Mouse (Mus musculus) left cerebral cortex, postnatal 36 days (tissue): Measurements from ENCODE around the gene Spcs2. TPM values are rescaled to one million over a fixed set of nuclear protein-coding genes. Genes with fewer than 3 reads are reported as not detected.

ENCODE experiments used
- DNase-seq, 2 experiments: peaks; one replicate each; pipeline ENCODE4 v3.0.0; 2021 to 2022; ENCODE audit warnings: low spot score in 2 of 2, mixed read lengths in 1 of 2
- intact Hi-C: fragments of 180-260 bp; cut with DNase I; formaldehyde crosslinking; loops from one replicate; pipeline ENCODE4 v1.15.1; 2025
- total RNA-seq, 2 experiments: library from RNA; stranded (reverse); gene quantifications; 2 replicates each; pipeline ENCODE4 v1.2.3; 2021

The Spcs2 gene
- total RNA-seq, 2 experiments from 2014 or later = 85.6 to 90.2 TPM

GRCm38 (mm10) chr7:99869296-99869695 is 6.0 kb upstream of the Spcs2 start:
- no peak for DNase-seq
- intact Hi-C loops = loop anchor here (10.0 kb wide), 1 partner anchor 384 kb away; the partner anchor contains the start of gene Rps3

- no peak for DNase-seq
- intact Hi-C loops = loop anchor here (10.0 kb wide), 1 partner anchor 380 kb away; the partner anchor contains the start of gene Rps3
These were observed 2.0 kb upstream of the Spcs2 start for GRCm38 (mm10) chr7:99865219-99865618.

GRCm38 (mm10) chr7:99864241-99865028 is 1.2 kb upstream of the Spcs2 start:
- DNase-seq = no peak
- intact Hi-C loops = loop anchor here (10.0 kb wide), 1 partner anchor 380 kb away; the partner anchor contains the start of gene Rps3

DNA sequence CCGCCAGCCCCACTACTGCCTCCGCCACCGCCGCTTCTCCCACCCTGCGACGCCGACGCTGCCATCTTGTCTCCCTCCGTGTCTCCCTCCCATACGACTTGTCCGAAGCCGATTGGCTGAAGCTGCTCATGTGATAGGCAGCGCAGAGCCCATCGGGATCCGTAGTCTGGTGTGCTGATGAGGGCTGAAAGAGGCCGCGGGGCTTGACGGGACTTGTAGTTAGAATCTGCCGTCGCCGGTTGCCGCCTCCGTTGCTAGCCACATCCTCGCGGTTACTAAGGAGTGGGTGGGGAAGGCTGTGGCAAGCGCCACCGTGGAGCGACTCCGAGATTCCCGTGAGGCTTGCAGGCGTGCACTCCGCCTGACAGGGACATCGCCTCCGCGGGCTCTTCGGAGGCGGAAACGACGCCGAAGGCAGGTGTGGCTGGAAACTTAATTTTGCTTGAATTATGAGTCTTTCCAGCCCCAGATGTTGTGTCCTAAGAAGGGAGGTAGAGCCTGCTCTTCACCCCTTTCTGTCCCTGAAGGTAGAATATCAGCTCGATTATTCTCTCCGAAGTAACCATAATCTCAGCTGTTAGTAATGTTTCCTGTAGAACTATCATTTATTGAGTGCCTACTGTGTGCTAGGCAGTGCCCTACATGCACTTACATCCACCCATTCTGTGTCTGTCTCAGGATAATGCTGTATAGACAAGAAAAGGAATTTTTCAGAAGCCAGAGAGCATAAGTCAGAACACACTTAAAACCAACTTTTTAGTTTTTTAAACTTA is 4.3 kb downstream of the Spcs2 start, which contains the start of gene Xrra1:
Xrra1 (plus strand) TSS at position 304 of the 773 bp plus-strand sequence.
- intact Hi-C loops = no loop called here

DNA sequence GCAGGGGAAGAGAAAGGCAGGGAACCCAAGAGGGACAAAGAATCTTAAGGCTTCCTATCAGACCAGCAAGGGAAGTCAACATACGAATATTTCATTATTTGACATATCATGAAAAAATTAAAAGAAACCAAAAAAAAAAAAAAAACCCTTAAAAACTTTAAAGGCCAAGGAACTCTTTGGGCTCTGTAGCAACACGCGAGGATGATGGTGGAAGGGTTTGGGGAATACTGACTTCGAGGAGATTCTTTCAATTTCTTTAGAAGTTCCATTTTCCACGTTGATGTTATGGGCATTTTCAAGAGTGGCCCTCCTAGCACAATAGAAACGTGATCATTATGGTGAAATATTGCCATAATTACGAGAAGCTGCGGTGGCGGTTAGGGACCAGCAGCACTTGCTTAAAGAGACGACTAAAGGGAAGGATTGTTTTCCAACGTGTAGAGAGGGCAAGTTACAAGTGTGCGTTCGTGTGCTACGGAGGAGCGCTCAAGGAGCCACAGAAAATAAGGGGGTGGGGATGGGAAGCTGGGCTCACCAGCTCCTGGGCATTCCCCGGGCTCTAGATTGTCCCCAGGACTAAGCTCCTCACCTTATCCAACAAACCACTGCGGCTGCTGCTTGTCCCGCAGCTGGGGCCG is 5.0 kb downstream of the Spcs2 start:
- intact Hi-C loops = no loop called here

More for the DNA sequence above, 4.3 kb downstream of the Spcs2 start, which contains the start of gene Xrra1:
- peak; percentile 97 to 98 for DNase-seq

DNA sequence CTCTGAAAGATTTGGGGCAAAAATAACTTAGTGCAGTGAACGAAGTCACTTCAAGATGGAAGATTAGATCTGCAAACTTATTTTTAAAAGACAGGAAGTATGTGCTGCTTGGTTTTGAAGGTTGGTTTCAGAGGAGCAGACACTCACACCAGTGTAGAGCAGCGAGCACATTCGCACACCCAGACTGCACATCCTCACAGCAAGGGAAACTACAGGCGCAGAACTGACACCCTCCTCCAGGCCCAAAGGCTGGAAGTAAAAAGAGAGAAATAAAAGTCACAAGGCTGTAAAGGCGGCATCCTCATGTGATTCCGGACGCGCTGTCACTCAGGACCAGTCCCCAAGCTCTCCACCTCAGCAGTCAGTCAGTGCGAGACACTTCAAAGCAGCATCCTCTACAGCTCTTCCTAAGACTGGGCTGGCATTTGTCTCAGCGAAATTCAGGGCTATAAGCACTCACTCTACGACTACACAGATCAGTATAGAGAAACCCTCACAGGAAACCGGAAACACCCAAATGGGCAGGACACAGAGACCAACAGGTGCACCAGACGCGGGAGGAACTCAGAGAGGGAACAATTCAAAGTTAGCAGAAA is 6.9 kb downstream of the Spcs2 start:
- no peak for DNase-seq
- intact Hi-C loops = no loop called here

More for the DNA sequence above, 5.0 kb downstream of the Spcs2 start:
- no peak for DNase-seq

DNA sequence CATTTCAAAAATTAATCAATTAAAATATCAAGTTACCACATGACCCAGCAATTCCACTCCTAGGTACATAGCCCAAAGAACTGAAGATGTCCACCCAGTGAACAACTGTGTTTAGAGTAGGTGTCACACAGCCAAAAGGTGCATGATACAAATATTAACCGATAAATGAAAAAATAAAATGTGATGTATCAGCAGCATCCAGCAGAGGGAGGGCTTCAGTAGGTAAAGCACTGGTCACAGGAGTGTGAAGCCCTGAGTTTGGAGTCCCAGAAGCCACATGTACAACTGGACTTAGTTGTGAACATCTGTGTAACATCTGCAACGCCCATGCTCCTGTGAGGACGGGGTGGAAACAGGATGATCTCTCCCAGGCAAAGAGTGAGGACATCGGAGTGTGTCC is 9.0 kb downstream of the Spcs2 start:
- no peak for DNase-seq
- intact Hi-C loops = no loop called here

- intact Hi-C loops = no loop called here
- no peak for DNase-seq
These were observed 9.9 kb downstream of the Spcs2 start for GRCm38 (mm10) chr7:99853350-99853749.

DNA sequence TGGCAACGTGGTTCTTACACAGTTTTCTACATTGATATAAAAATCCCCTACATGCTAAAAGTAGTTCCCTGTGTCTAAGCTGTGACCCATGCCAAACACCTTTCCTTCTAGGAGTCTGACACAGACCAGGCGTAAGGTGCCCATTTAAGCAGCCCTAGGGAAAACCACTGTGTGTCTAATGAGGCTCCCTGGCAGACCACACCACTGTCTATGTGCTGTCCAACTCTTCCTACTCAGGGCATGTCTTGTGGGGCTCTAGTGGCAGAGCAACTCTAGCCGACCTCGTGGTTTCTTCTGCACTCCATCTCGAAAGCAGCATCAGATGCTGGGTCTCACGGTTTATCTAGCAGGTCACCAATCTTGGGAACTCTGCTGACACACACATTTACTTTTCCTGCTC is 11.6 kb downstream of the Spcs2 start:
- no peak for DNase-seq
- intact Hi-C loops = no loop called here

DNA sequence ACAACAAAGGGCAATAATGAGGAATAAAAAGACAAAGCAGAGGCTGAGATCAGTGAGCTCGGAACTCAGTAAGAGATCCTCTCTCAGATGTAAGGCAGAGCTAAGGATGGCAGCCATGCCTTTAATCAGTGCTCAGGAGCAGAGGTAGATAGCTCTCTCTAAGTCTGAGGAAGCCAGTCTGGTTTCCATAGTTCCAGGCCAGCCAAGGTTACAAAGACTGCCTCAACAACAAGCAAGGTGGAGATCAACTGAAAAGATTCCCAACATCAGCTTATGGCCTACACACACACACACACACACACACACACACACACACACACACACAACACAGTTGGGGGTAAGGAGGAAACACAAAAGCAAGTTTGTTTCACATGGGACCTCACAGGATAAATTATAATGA is 12.1 kb downstream of the Spcs2 start:
- DNase-seq = no peak
- intact Hi-C loops = no loop called here

DNA sequence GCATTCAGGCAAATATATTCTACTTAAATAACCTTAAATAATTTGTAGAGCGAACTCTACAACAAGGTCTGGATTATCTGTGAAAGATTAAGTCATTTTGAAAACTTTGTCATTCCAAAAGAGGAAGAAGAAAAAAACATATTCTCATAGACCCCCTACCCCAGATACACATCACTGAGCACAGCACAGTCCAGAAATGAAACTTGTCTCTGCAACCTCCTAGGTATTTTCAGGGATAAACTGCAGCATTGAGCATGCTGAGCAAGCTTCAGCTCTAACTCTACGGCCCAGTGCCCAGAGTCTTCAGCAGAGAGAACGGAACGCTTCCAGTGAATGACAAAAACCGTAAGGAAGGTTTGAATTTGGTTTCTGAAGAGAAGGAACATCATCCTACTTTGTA is 12.7 kb downstream of the Spcs2 start:
- DNase-seq = no peak
- intact Hi-C loops = no loop called here

- intact Hi-C loops = no loop called here
These were observed 17.6 kb downstream of the Spcs2 start for GRCm38 (mm10) chr7:99845533-99846236.

DNA sequence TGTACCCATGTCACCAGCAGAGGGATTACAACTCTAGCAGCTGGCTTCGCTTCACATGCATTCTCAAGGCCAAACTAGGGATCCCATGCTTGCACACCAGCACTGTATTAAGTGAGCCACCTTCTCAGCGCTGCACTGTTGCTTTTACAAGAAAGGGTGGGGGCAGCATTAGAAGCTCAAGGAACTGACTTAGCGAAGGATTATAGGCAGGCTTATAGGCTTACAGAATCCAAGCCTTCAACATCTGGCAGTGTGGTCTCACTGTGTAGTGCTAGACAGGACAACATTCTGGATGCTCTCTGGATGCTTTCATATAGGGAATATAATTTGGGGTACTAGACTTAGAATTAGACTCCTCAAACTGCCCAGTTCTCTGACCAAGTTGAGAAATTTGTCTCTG is 25.0 kb downstream of the Spcs2 start:
- intact Hi-C loops = no loop called here
- DNase-seq = no peak

More at GRCm38 (mm10) chr7:99845533-99846236, 17.6 kb downstream of the Spcs2 start:
- no peak for DNase-seq

GRCm38 (mm10) chr7:99837358-99838071 is 25.7 kb downstream of the Spcs2 start:
- no peak for DNase-seq
- intact Hi-C loops = no loop called here

GRCm38 (mm10) chr7:99836781-99837180 is 26.5 kb downstream of the Spcs2 start:
- intact Hi-C loops = no loop called here
- no peak for DNase-seq

DNA sequence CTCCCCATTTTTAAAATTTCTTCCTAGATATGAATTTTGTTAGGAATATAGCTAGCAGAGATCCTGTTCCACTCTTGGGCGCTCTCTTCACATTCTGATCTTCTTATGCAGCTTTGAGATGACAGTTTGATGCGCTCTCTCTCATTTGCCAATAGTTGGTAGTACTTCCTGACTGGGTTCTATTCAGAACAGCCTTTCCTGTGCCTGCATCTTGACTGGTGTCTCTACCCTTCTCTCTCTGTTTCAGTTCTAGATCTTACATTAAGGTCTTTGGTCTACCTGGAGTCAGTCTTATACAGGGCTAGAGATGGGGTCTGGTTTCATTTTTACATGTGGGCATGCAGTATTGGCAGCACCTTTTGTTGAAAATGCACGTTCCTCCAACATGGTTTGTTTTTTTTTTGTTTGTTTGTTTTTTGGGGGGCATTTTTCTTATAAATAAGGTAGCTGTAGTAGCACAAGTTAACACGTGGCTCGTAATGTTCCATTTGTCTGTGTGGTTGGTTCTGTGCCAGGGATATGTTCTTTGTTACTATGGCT is 28.9 kb downstream of the Spcs2 start:
- no peak for DNase-seq
- intact Hi-C loops = no loop called here

DNA sequence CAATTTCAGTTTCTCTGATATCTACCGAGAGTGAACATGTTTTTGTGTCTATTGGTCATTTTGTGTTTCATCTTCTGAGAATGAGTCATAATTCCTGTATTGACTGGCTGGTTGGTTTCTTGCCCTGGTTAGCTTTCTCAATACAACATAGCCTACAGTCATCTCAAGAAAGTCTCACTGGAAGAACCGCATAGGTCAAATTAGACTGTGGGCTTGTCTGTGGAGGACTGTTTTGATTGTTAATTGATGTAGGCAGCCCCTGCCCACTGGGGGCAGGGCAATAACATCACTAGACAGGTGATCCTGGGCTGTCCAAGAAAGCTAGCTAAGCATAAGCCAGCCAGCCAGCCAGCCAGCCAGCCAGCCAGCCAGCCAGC is 29.4 kb downstream of the Spcs2 start:
- intact Hi-C loops = no loop called here
- no peak for DNase-seq

GRCm38 (mm10) chr7:99833115-99833845 is 30.0 kb downstream of the Spcs2 start:
- DNase-seq = no peak
- intact Hi-C loops = no loop called here
